Mouse (Mus musculus) forebrain, postnatal 0 days (tissue): Measurements from ENCODE around the gene Ccdc184. TPM values are rescaled to one million over a fixed set of nuclear protein-coding genes. Genes with fewer than 3 reads are reported as not detected.

Source experiments
- ATAC-seq: fragments of 200-750 bp; cut with Nextera tagmentation; 2 replicates; pipeline ENCODE4 v1.8.0; 2017; ENCODE audit warnings: mild to moderate bottlenecking, moderate library complexity
- DNase-seq: peaks from one replicate; pipeline ENCODE4 v3.0.0-alpha.2; 2015
- H3K27ac ChIP-seq: fragments of 300-500 bp; sonication (generic); 2 replicates; pipeline ENCODE4 v1.5.1; 2014; ENCODE audit warnings: low read depth, mild to moderate bottlenecking, antibody characterized with exemption, low read length, moderate library complexity, mixed read lengths
- H3K27me3 ChIP-seq: fragments of 300-500 bp; sonication (generic); 2 replicates; pipeline ENCODE4 v1.6.1; 2014; ENCODE audit warnings: mild to moderate bottlenecking, low read length, mixed read lengths; ENCODE audit not compliant: insufficient read depth
- H3K36me3 ChIP-seq: fragments of 300-500 bp; sonication (generic); 2 replicates; pipeline ENCODE4 v1.6.1; 2014; ENCODE audit warnings: mild to moderate bottlenecking, moderate library complexity; ENCODE audit not compliant: insufficient read depth
- H3K4me1 ChIP-seq: fragments of 300-500 bp; sonication (generic); 2 replicates; pipeline ENCODE4 v1.6.1; 2014; ENCODE audit warnings: antibody characterized with exemption; ENCODE audit not compliant: insufficient read depth
- H3K4me2 ChIP-seq: fragments of 300-500 bp; sonication (generic); 2 replicates; pipeline ENCODE4 v1.6.1; 2014; ENCODE audit warnings: low read depth, mild to moderate bottlenecking, moderate library complexity
- H3K4me3 ChIP-seq: fragments of 300-500 bp; sonication (generic); 2 replicates; pipeline ENCODE4 v1.5.1; 2014; ENCODE audit warnings: low read depth, low read length, mixed read lengths
- H3K9ac ChIP-seq: fragments of 300-500 bp; sonication (generic); 2 replicates; pipeline ENCODE4 v1.6.1; 2014; ENCODE audit warnings: mild to moderate bottlenecking
- H3K9me3 ChIP-seq: fragments of 300-500 bp; sonication (generic); 2 replicates; pipeline ENCODE4 v1.6.1; 2016; ENCODE audit warnings: low read length
- CTCF ChIP-seq: sonication (generic); IDR thresholded peaks from 2 replicates; pipeline ENCODE4 v1.5.1; 2016; ENCODE audit warnings: antibody characterized with exemption, control low read depth, low read depth
- WGBS: fragments of 180-500 bp; shearing (Covaris S2); extraction: QIAGEN DNeasy Blood & Tissue Kit; methylation state at CpG from one replicate; pipeline ENCODE4 v1.1.7; 2014; 5-methylcytosine and 5-hydroxymethylcytosine counted together
- polyA plus RNA-seq: library from polyadenylated mRNA; unstranded; fragments of >200 nt; fragmentation: Nextera tagmentation; extraction: Ambion mirVana; gene quantifications from 2 replicates; pipeline ENCODE4 v1.2.1, GENCODE M21; 2015
- total RNA-seq: library from RNA; depleted of rRNA; stranded (reverse); fragments of >200 nt; gene quantifications from 2 replicates; pipeline ENCODE4 v1.2.3, GENCODE M21; 2014

The Ccdc184 gene
- total and polyA plus RNA-seq, 2 experiments from 2014 or later = 66.0 to 68.9 TPM

GRCm38 (mm10) chr15:98144861-98145507 is 22.0 kb upstream of the Ccdc184 start:
- H3K9me3 ChIP-seq = no peaks in the 10 kb centered on the region
- ATAC-seq = 0 out of 2 replicates have a peak, but pooled peaks have one; percentile 10
- WGBS = under 1% methylated on average over 31 of the region's 36 CpGs
- H3K4me3 ChIP-seq = peak overlapping the region; percentile 90
- peaks cover 17% of the 10 kb centered on the region for H3K36me3 ChIP-seq
- peak overlapping the region; percentile 76 for H3K27ac ChIP-seq
- DNase-seq = no peak
- peaks cover 5% of the 10 kb centered on the region; the same call in 1 of the 2 replicates for H3K4me1 ChIP-seq
- H3K27me3 ChIP-seq = no peaks in the 10 kb centered on the region
- TF ChIP-seq CTCF = no peak
- H3K9ac ChIP-seq = peak overlapping the region; percentile 87
- H3K4me2 ChIP-seq = peak overlapping the region; percentile 98

- DNase-seq = peak; percentile 96
- no peak for TF ChIP-seq CTCF
- Histone ChIP-seq H3K36me3 (peaks cover 14% of the 10 kb centered on the region), H3K27ac (peak overlapping the region; percentile 76), H3K9ac (peak overlapping the region; percentile 87), H3K4me1 (peaks cover 5% of the 10 kb centered on the region; the same call in 1 of the 2 replicates), H3K27me3 (no peaks in the 10 kb centered on the region), H3K4me3 (peak overlapping the region; percentile 90), H3K9me3 (no peaks in the 10 kb centered on the region), H3K4me2 (peak overlapping the region; percentile 98)
- ATAC-seq = peak; percentile 99
- 2% methylated on average over 38 of the region's 38 CpGs for WGBS
These were observed 21.3 kb upstream of the Ccdc184 start for GRCm38 (mm10) chr15:98145559-98146181.

GRCm38 (mm10) chr15:98148356-98148755 is 18.6 kb upstream of the Ccdc184 start:
- H3K4me3 ChIP-seq = no peak overlapping the region
- no peaks in the 10 kb centered on the region for H3K9me3 ChIP-seq
- H3K36me3 ChIP-seq = no peaks in the 10 kb centered on the region
- TF ChIP-seq CTCF = no peak
- H3K4me1 ChIP-seq = peaks cover 5% of the 10 kb centered on the region; the same call in 1 of the 2 replicates
- H3K4me2 ChIP-seq = no peak overlapping the region
- WGBS = 89% methylated on average over 3 of the region's 3 CpGs
- H3K27ac ChIP-seq = no peak overlapping the region
- H3K27me3 ChIP-seq = no peaks in the 10 kb centered on the region
- no peak for DNase-seq
- no peak for ATAC-seq
- H3K9ac ChIP-seq = no peak overlapping the region

GRCm38 (mm10) chr15:98149166-98149602 is 17.8 kb upstream of the Ccdc184 start:
- no peak overlapping the region for H3K4me3 ChIP-seq
- 72% methylated on average over 10 of the region's 10 CpGs for WGBS
- DNase-seq = no peak
- no peaks in the 10 kb centered on the region for H3K27me3 ChIP-seq
- no peak overlapping the region for H3K4me2 ChIP-seq
- no peak for TF ChIP-seq CTCF
- H3K36me3 ChIP-seq = no peaks in the 10 kb centered on the region
- H3K9ac ChIP-seq = no peak overlapping the region
- ATAC-seq = no peak
- no peak overlapping the region for H3K27ac ChIP-seq
- H3K9me3 ChIP-seq = no peaks in the 10 kb centered on the region
- peaks cover 5% of the 10 kb centered on the region; the same call in 1 of the 2 replicates for H3K4me1 ChIP-seq

- Histone ChIP-seq H3K27me3 (no peaks in the 10 kb centered on the region), H3K9ac (no peak overlapping the region), H3K4me1 (no peaks in the 10 kb centered on the region), H3K27ac (no peak overlapping the region), H3K36me3 (no peaks in the 10 kb centered on the region), H3K4me2 (no peak overlapping the region), H3K4me3 (no peak overlapping the region), H3K9me3 (no peaks in the 10 kb centered on the region)
- ATAC-seq = no peak
- TF ChIP-seq CTCF = no peak
- no peak for DNase-seq
- 48% methylated on average over 7 of the region's 7 CpGs for WGBS
These were observed 14.0 kb upstream of the Ccdc184 start for GRCm38 (mm10) chr15:98152916-98153315.

GRCm38 (mm10) chr15:98153625-98154024 is 13.3 kb upstream of the Ccdc184 start:
- Histone ChIP-seq H3K27ac (no peak overlapping the region), H3K27me3 (no peaks in the 10 kb centered on the region), H3K36me3 (no peaks in the 10 kb centered on the region), H3K9me3 (no peaks in the 10 kb centered on the region), H3K4me2 (no peak overlapping the region), H3K4me3 (no peak overlapping the region), H3K4me1 (no peaks in the 10 kb centered on the region), H3K9ac (no peak overlapping the region)
- DNase-seq (peak; percentile 67), ATAC-seq (peak; percentile 54; the same call in 1 of the 2 replicates)
- TF ChIP-seq CTCF = peak; percentile 66
- WGBS = 33% methylated on average over 3 of the region's 3 CpGs

- Histone ChIP-seq H3K4me2 (no peak overlapping the region), H3K27ac (no peak overlapping the region), H3K9ac (no peak overlapping the region), H3K9me3 (no peaks in the 10 kb centered on the region), H3K27me3 (no peaks in the 10 kb centered on the region), H3K4me1 (no peaks in the 10 kb centered on the region), H3K4me3 (no peak overlapping the region), H3K36me3 (no peaks in the 10 kb centered on the region)
- TF ChIP-seq CTCF = no peak
- DNase-seq (no peak), ATAC-seq (no peak)
- WGBS = 60% methylated on average over 4 of the region's 4 CpGs
These were observed 12.8 kb upstream of the Ccdc184 start for GRCm38 (mm10) chr15:98154146-98154545.
